8 mouse cellular contexts compared by ENCODE assay signal in genomic region chr17:28008565-28008981, GRCm38 (mm10).
DNase-seq lines count a peak whose midpoint lies in the region; ATAC-seq and TF ChIP-seq lines count a peak whose summit lies in the region.

No protein-coding gene starts in this region.

- no peak for TF ChIP-seq CTCF in cerebellum, adult 2 months (IDR thresholded peaks at IDR 0.05; ENCODE audit: borderline replicate concordance, insufficient read depth, low read depth, low read length)
- no peak for TF ChIP-seq CTCF in olfactory bulb, adult 2 months (IDR thresholded peaks at IDR 0.05; ENCODE audit: insufficient read depth, low read depth, low read length)

- WGBS in cerebellum, adult 2 months = 74% methylated on average over 8 of the region's 8 CpGs
- 77% methylated on average over 8 of the region's 8 CpGs for WGBS in midbrain, embryonic 14.5 days
- 72% methylated on average over 8 of the region's 8 CpGs for WGBS in midbrain, embryonic 11.5 days
- 57% methylated on average over 8 of the region's 8 CpGs for WGBS in intestine, embryonic 15.5 days
- 64% methylated on average over 8 of the region's 8 CpGs for WGBS in olfactory bulb, adult 2 months

- peak overlapping the region; percentile 16 for H3K4me3 ChIP-seq in cerebellum, adult 2 months (replicated peaks; ENCODE audit: insufficient read depth, low read depth, low read length)
- H3K4me3 ChIP-seq in midbrain, embryonic 14.5 days (replicated peaks; ENCODE audit: low read depth, low read length) = no peak overlapping the region
- H3K4me3 ChIP-seq in midbrain, embryonic 11.5 days (ENCODE audit: low read depth, low read length) = no peak overlapping the region
- peak overlapping the region; percentile 29 for H3K4me3 ChIP-seq in intestine, embryonic 15.5 days (replicated peaks)
- H3K4me3 ChIP-seq in olfactory bulb, adult 2 months (ENCODE audit: insufficient read depth, low read depth, low read length) = peak overlapping the region; percentile 26

- no peaks in the 10 kb centered on the region for H3K27me3 ChIP-seq in cerebellum, adult 2 months (ENCODE audit: control insufficient read depth, insufficient read depth, low read length)
- no peaks in the 10 kb centered on the region for H3K27me3 ChIP-seq in midbrain, embryonic 14.5 days (ENCODE audit: control insufficient read depth, insufficient read depth, low read length)
- no peaks in the 10 kb centered on the region for H3K27me3 ChIP-seq in midbrain, embryonic 11.5 days (ENCODE audit: control insufficient read depth, insufficient read depth, low read length)
- H3K27me3 ChIP-seq in intestine, embryonic 15.5 days (replicated peaks) = no peaks in the 10 kb centered on the region; the same call in 1 of the 2 replicates

- H3K36me3 ChIP-seq in midbrain, embryonic 14.5 days (ENCODE audit: control insufficient read depth, insufficient read depth, low read length) = peaks cover 21% of the 10 kb centered on the region
- H3K36me3 ChIP-seq in midbrain, embryonic 11.5 days (ENCODE audit: control insufficient read depth, insufficient read depth, low read length) = no peaks in the 10 kb centered on the region
- no peaks in the 10 kb centered on the region for H3K36me3 ChIP-seq in intestine, embryonic 15.5 days

- H3K9me3 ChIP-seq in midbrain, embryonic 14.5 days (ENCODE audit: control insufficient read depth, low read length) = no peaks in the 10 kb centered on the region
- no peaks in the 10 kb centered on the region for H3K9me3 ChIP-seq in midbrain, embryonic 11.5 days (ENCODE audit: control insufficient read depth, low read length)
- H3K9me3 ChIP-seq in intestine, embryonic 15.5 days = no peaks in the 10 kb centered on the region

- 0 out of 2 replicates have a peak overlapping the region, but pooled peaks have one; percentile 31 for H3K9ac ChIP-seq in midbrain, embryonic 14.5 days (replicated peaks; ENCODE audit: low read length)
- no peak overlapping the region for H3K9ac ChIP-seq in midbrain, embryonic 11.5 days (ENCODE audit: low read length)
- H3K9ac ChIP-seq in intestine, embryonic 15.5 days = peak overlapping the region; percentile 39

- TF ChIP-seq POLR2A in cerebellum, adult 2 months (IDR thresholded peaks at IDR 0.05; ENCODE audit: borderline replicate concordance, insufficient read depth, low read length) = no peak
- TF ChIP-seq POLR2A in olfactory bulb, adult 2 months (IDR thresholded peaks at IDR 0.05; ENCODE audit: insufficient read depth, low read depth, low read length) = no peak

- H3K27ac ChIP-seq in cerebellum, adult 2 months (ENCODE audit: insufficient read depth, low read length) = no peak overlapping the region; the same call in 1 of the 2 replicates
- no peak overlapping the region for H3K27ac ChIP-seq in midbrain, embryonic 14.5 days (replicated peaks; ENCODE audit: low read depth, low read length)
- no peak overlapping the region for H3K27ac ChIP-seq in midbrain, embryonic 11.5 days (ENCODE audit: low read depth, low read length)
- peak overlapping the region; percentile 86 for H3K27ac ChIP-seq in intestine, embryonic 15.5 days
- H3K27ac ChIP-seq in olfactory bulb, adult 2 months (ENCODE audit: insufficient read depth, low read depth, low read length) = no peak overlapping the region

- H3K4me2 ChIP-seq in midbrain, embryonic 14.5 days (ENCODE audit: low read length) = no peak overlapping the region
- no peak overlapping the region for H3K4me2 ChIP-seq in midbrain, embryonic 11.5 days
- peak overlapping the region; percentile 62 for H3K4me2 ChIP-seq in intestine, embryonic 15.5 days (replicated peaks)

- DNase-seq in cerebellum, adult 2 months = no peak
- DNase-seq in cerebellum, postnatal 14 days = no peak
- no peak for DNase-seq in midbrain, embryonic 14.5 days
- no peak for DNase-seq in midbrain, embryonic 11.5 days (ENCODE audit: low spot score, missing footprints)
- DNase-seq in embryo, embryonic 10.5 days (ENCODE audit: low spot score) = no peak
- DNase-seq in frontal cortex, postnatal 25 days (ENCODE audit: low spot score in 2 of 2) = no peak

- H3K4me1 ChIP-seq in cerebellum, adult 2 months (ENCODE audit: control insufficient read depth, insufficient read depth, low read length) = peaks cover 6% of the 10 kb centered on the region; the same call in 1 of the 2 replicates
- H3K4me1 ChIP-seq in midbrain, embryonic 14.5 days (ENCODE audit: control insufficient read depth, insufficient read depth, low read length) = peaks cover 21% of the 10 kb centered on the region
- peaks cover 26% of the 10 kb centered on the region for H3K4me1 ChIP-seq in midbrain, embryonic 11.5 days (ENCODE audit: control insufficient read depth, insufficient read depth, low read length)
- H3K4me1 ChIP-seq in intestine, embryonic 15.5 days (replicated peaks) = peaks cover 58% of the 10 kb centered on the region
- peaks cover 55% of the 10 kb centered on the region for H3K4me1 ChIP-seq in olfactory bulb, adult 2 months (ENCODE audit: control insufficient read depth, insufficient read depth, low read length)

- no peak for ATAC-seq in midbrain, embryonic 14.5 days (ENCODE audit: low FRiP score, low TSS enrichment)
- no peak for ATAC-seq in midbrain, embryonic 11.5 days (ENCODE audit: low FRiP score)
- ATAC-seq in intestine, embryonic 15.5 days = no peak

Comparison
In these comparisons a context has a peak if more than half of its experiments do, and no peak if none do; other contexts are left out.
1. H3K4me3 ChIP-seq: peak in cerebellum, adult 2 months (single experiment), intestine, embryonic 15.5 days (single experiment) and olfactory bulb, adult 2 months (single experiment); none in midbrain, embryonic 14.5 days (single experiment) and midbrain, embryonic 11.5 days (single experiment).